Mouse (Mus musculus) lung, adult 10 weeks (tissue): ENCODE results near the gene Fbxo2. TPM values are rescaled to one million over a fixed set of nuclear protein-coding genes. Genes with fewer than 3 reads are reported as not detected.

Source experiments
- polyA plus RNA-seq: library from polyadenylated mRNA; stranded (reverse); fragments of 350-450 nt; fragmentation: Illumina TruSeq; extraction: RNeasy Lipid Tissue Mini Kit (QIAGEN cat#74804); gene quantifications from one replicate; pipeline ENCODE4 v1.2.3, GENCODE M21; 2014; ENCODE audit warnings: low read depth, low replicate concordance; ENCODE audit not compliant: insufficient read depth

Gene Fbxo2
- polyA plus RNA-seq, result 3.5 TPM

GRCm38 (mm10) chr4:148160436-148161390, at the start of gene Fbxo2, which contains the start of gene Fbxo44:
Fbxo2 (plus strand) TSS chr4:148160621.
Fbxo44 (minus strand) TSS chr4:148160482.

GRCm38 (mm10) chr4:148130133-148130532, 30.3 kb upstream of the Fbxo2 start, which contains the start of gene Mad2l2:
Mad2l2 (plus strand) TSS chr4:148130384.

GRCm38 (mm10) chr4:148130561-148131413, 29.6 kb upstream of the Fbxo2 start, which contains the start of gene Draxin:
Draxin (minus strand) TSS chr4:148130698.

DNA sequence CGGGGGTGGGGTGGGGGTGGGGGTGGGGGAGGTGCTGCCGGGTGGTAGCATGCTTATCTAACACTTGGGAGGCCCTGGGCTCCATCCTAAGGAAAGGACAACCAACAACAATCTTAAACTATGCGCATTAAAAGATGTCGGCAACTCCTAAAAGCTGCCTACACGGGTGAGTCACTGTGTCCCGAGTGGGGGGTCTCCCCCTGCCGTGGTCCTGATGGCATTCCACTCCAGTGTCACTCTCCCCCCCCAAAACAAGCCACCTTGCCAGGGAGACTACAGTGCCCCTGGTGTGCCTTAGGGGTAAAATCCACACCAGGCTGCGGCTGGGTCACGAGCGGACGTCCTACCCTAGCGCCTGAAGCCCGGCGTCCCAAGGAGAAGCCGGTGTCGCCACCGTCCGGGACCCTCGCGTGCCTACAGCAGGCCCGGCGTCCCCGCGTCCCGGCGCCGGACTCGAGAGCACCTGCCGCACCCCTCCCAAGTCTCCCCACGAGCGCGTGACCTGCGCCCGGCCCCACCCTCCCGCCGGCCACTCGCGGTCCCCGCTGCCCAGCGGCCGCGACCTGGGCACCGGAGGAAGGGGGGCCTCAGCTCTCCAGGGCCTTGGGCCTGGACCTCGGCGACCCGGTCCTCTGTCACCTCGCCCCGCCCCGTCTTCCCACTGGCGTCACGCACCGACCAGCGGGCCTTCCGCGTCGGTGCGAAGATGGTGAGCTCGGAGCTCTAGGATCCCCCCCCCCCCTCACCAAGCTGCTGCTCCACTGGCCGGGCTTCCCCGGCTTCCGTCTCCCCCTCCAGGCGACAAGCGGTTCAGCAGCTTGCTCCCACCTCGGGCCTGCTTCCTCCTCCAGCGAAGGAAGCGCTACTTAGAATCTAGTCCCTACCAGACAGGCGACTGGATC, 8.9 kb upstream of the Fbxo2 start, which contains the start of gene Fbxo6:
Gene Fbxo6 (minus strand): TSS at position 874 of the 902 bp plus-strand sequence.

Other genes with a start within 250 kb of the Fbxo2 start
- gene Plod1, start 223.9 kb upstream of the Fbxo2 start, polyA plus RNA-seq, result 16.9 TPM
- gene 2510039O18Rik, start 219.7 kb upstream of the Fbxo2 start, polyA plus RNA-seq, result 26.4 TPM
- 0.69 TPM for gene Nppb, start 174.8 kb upstream of the Fbxo2 start, polyA plus RNA-seq
- 73.5 TPM for gene Nppa, start 159.9 kb upstream of the Fbxo2 start, polyA plus RNA-seq
- gene Clcn6, start 121.8 kb upstream of the Fbxo2 start, polyA plus RNA-seq, result 4.0 TPM
- 11.0 TPM for gene Mthfr, start 121.5 kb upstream of the Fbxo2 start, polyA plus RNA-seq
- gene Agtrap, start 72.6 kb upstream of the Fbxo2 start, polyA plus RNA-seq, result 16.5 TPM
- 13.9 TPM for gene Mad2l2, start 30.2 kb upstream of the Fbxo2 start, polyA plus RNA-seq
- 0.10 TPM for gene Draxin, start 29.9 kb upstream of the Fbxo2 start, polyA plus RNA-seq
- 47.4 TPM for gene Fbxo6, start 8.5 kb upstream of the Fbxo2 start, polyA plus RNA-seq
- gene Fbxo44, start 139 bp upstream of the Fbxo2 start, polyA plus RNA-seq, result 7.6 TPM
- not detected for gene Disp3, start 127.3 kb downstream of the Fbxo2 start, polyA plus RNA-seq